Mouse (Mus musculus) ES-Bruce4 (cell line): ENCODE measurements around the gene Ctc1.

Experiments used
- CTCF ChIP-seq: IDR thresholded peaks from one replicate; pipeline ENCODE4 v1.8.1; 2011; ENCODE audit warnings: low read depth, low read length
- EP300 ChIP-seq: IDR thresholded peaks from 2 replicates; pipeline ENCODE4 v1.6.1; 2011; ENCODE audit warnings: low read depth, low read length; ENCODE audit not compliant: insufficient read depth
- POLR2A ChIP-seq: IDR thresholded peaks from one replicate; pipeline ENCODE4 v1.8.1; 2011; ENCODE audit warnings: low read length; ENCODE audit not compliant: insufficient read depth

DNA sequence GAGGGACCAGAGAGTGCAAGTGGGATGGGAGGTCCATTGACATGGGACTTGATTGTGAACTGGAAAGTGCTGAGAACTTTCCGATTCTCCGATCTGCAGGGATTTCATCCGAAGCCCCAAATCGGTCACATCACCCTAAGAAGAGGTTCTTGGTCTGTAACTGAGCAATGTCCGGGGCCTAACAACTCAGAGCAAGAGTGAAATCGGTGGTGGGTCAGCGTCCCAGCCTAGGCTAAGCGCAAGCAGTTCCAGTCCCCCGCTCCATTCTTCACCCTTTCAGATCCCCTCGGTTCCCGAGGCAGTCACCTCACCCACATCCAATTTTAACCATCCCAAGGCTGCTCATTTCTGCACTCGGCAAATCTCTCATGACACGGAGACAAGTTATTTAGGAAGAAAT lies 54.4 kb downstream of the Ctc1 start:
- no peak for TF ChIP-seq CTCF
- no peak for TF ChIP-seq EP300
- TF ChIP-seq POLR2A = no peak
